Mouse (Mus musculus) cortical plate, adult 2 months (tissue): ENCODE measurements around the gene Pax6.

Experiments
- CTCF ChIP-seq: fragments of 200-500 bp; IDR thresholded peaks from 2 replicates; pipeline ENCODE4 v1.5.1; 2011; ENCODE audit warnings: mild to moderate bottlenecking, control low read depth, low read length; ENCODE audit not compliant: insufficient read depth; ENCODE audit errors: extremely low read depth
- POLR2A ChIP-seq: fragments of 200-500 bp; IDR thresholded peaks from 2 replicates; pipeline ENCODE4 v1.6.1; 2011; ENCODE audit warnings: mild to moderate bottlenecking, low read length, control low read depth; ENCODE audit not compliant: insufficient read depth; ENCODE audit errors: extremely low read depth

DNA sequence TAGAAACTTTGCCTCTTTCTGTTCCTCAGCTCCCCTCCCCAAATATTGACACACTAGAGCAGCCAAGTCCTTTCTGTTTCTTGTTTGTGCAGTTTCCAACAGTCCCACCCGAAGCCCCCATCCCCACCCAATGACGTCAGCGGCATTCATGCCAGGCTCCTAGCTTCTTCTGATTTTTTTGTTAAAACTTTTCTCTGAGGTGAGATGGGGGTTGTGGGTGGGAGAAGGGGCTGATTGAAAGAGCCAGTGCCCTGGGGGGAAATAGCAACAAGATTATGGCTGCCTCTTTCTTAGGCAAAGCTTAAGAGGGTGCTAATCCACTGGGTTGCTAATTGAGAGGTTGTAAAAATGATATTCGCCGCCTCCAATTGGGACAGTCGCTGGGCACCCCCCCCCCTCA is 4.4 kb downstream of the Pax6 start:
- TF ChIP-seq CTCF: no peak
- no peak for TF ChIP-seq POLR2A
